ENCODE assay signal across 19 mouse cellular contexts in the genomic region with DNA sequence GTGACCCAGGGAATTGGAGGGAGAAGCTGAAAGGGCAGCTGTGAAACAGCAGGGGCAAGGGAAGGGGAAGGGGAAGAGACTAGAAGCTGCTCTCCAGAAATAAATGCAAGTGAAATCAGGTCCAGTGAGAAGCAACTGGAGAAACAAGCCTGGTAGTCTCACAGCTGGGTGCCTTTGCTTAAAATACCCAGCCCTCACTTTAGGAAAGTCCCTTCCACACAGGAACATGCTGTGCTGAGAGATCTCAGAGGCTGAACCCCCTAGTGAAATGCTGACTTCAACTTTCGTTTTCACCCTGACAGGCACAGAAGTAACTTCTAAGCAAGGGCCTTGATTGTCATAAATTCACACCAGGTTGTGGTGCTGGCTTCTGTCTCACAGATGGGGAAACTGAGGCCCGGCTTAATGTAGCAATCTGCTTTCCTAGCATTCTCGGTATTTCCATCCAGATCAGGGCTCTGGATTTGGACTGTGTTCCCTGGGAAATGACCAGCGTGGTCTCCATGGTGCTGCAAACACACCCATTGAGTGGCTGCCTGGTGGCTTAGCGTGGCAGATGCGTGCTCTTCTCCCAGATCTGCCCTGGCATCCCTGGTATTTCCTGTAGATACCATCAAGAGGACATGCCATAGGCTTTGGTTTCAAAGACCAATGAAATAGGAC.
DNase-seq lines count a peak whose midpoint lies in the region; ATAC-seq and TF ChIP-seq lines count a peak whose summit lies in the region.
"Had no signal": no experiment of that assay in that cellular context is flagged by ENCODE, and none has a peak within 500 bp of the region (broad histone marks: within the 10 kb centered on the region; RNA-seq: fewer than 3 reads in every experiment).

No protein-coding gene starts in this region.

- peak; percentile 44; the same call in 1 of the 2 replicates for ATAC-seq in frontal cortex, adult (ENCODE audit: low TSS enrichment)
- no peak for ATAC-seq in liver, embryonic 11.5 days (replicated peaks; ENCODE audit: low FRiP score)
- ATAC-seq in megakaryocyte, adult 5-6 weeks (ENCODE audit: poor library complexity, severe bottlenecking): 0 out of 2 replicates have a peak, but pooled peaks have one; percentile 11
- ATAC-seq: forebrain, embryonic 16.5 days; midbrain, embryonic 15.5 days had no signal

- H3K79me2 ChIP-seq in liver, adult 2 months (ENCODE audit: control insufficient read depth, insufficient read depth, low read length): no peaks in the 10 kb centered on the region

- H3K27ac ChIP-seq in liver, adult 2 months (replicated peaks; ENCODE audit: insufficient read depth, low read depth, low read length): no peak overlapping the region
- no peak overlapping the region for H3K27ac ChIP-seq in liver, embryonic 11.5 days (ENCODE audit: low read depth, low read length)
- H3K27ac ChIP-seq: hindbrain, embryonic 15.5 days; kidney, embryonic 15.5 days; limb, embryonic 12.5 days; midbrain, embryonic 15.5 days; neural tube, embryonic 13.5 days had no signal

- H3K4me2 ChIP-seq in liver, embryonic 11.5 days: no peak overlapping the region
- H3K4me2 ChIP-seq: hindbrain, embryonic 15.5 days; kidney, embryonic 15.5 days; limb, embryonic 12.5 days; midbrain, embryonic 15.5 days; neural tube, embryonic 13.5 days had no signal

- no peaks in the 10 kb centered on the region for H3K36me3 ChIP-seq in liver, adult 2 months (ENCODE audit: control insufficient read depth, insufficient read depth, low read length)
- no peaks in the 10 kb centered on the region for H3K36me3 ChIP-seq in liver, embryonic 11.5 days (ENCODE audit: control insufficient read depth, insufficient read depth, low read length)
- H3K36me3 ChIP-seq: hindbrain, embryonic 15.5 days; kidney, embryonic 15.5 days; limb, embryonic 12.5 days; midbrain, embryonic 15.5 days; neural tube, embryonic 13.5 days had no signal

- H3K4me3 ChIP-seq in liver, adult 2 months (ENCODE audit: insufficient read depth, low read depth, low read length): no peak overlapping the region
- H3K4me3 ChIP-seq in liver, embryonic 11.5 days (ENCODE audit: low read depth, low read length): no peak overlapping the region
- H3K4me3 ChIP-seq: erythroblast, embryonic 14.5 days; hindbrain, embryonic 15.5 days; kidney, embryonic 15.5 days; limb, embryonic 12.5 days; midbrain, embryonic 15.5 days; neural tube, embryonic 13.5 days had no signal

- no peaks in the 10 kb centered on the region for H3K4me1 ChIP-seq in liver, adult 2 months (ENCODE audit: control insufficient read depth, insufficient read depth, low read length)
- no peaks in the 10 kb centered on the region for H3K4me1 ChIP-seq in liver, embryonic 11.5 days (replicated peaks; ENCODE audit: control insufficient read depth, insufficient read depth, low read length)
- H3K4me1 ChIP-seq: hindbrain, embryonic 15.5 days; kidney, embryonic 15.5 days; midbrain, embryonic 15.5 days had no signal

- TF ChIP-seq POLR2A in liver, adult 2 months (IDR thresholded peaks at IDR 0.05; ENCODE audit: extremely low read depth, insufficient read depth, low read length): no peak

- WGBS in liver, adult 2 months: 75% methylated on average over 6 of the region's 6 CpGs
- 73% methylated on average over 6 of the region's 6 CpGs for WGBS in liver, embryonic 11.5 days

- H3K9ac ChIP-seq in liver, adult 2 months (ENCODE audit: low read depth, low read length): no peak overlapping the region
- H3K9ac ChIP-seq in liver, embryonic 11.5 days (ENCODE audit: low read depth, low read length): no peak overlapping the region
- H3K9ac ChIP-seq: hindbrain, embryonic 15.5 days; kidney, embryonic 15.5 days; limb, embryonic 12.5 days; midbrain, embryonic 15.5 days; neural tube, embryonic 13.5 days had no signal

- H3K27me3 ChIP-seq in liver, adult 2 months (ENCODE audit: control insufficient read depth, insufficient read depth, low read length): no peaks in the 10 kb centered on the region
- no peaks in the 10 kb centered on the region for H3K27me3 ChIP-seq in liver, embryonic 11.5 days (replicated peaks; ENCODE audit: control insufficient read depth, insufficient read depth, low read length)
- H3K27me3 ChIP-seq: hindbrain, embryonic 15.5 days; limb, embryonic 12.5 days; midbrain, embryonic 15.5 days; neural tube, embryonic 13.5 days had no signal

- no peak for TF ChIP-seq CTCF in liver, adult 2 months (IDR thresholded peaks at IDR 0.05; ENCODE audit: low read depth, low read length)

- DNase-seq in frontal cortex, postnatal 25 days (ENCODE audit: low spot score in 2 of 2): no peak
- peak; percentile 4 for DNase-seq in liver, adult 2 months (ENCODE audit: extremely low read depth, low read depth, low spot score)
- no peak for DNase-seq in liver, embryonic 11.5 days (ENCODE audit: low spot score)
- DNase-seq in CD4-positive, CD25-positive, alpha-beta regulatory T cell, adult 2 months (ENCODE audit: low read depth, low spot score): peak; percentile 67
- no peak for DNase-seq in lung, postnatal 14 days
- no peak for DNase-seq in lung, postnatal 25 days (ENCODE audit: low spot score)
- DNase-seq: cerebellum, adult 8-10 months; heart, postnatal 10 days; layer of hippocampus, postnatal 36 days; lung, adult 18-20 months had no signal

- no peaks in the 10 kb centered on the region for H3K9me3 ChIP-seq in liver, embryonic 11.5 days (ENCODE audit: control insufficient read depth, low read length)
- H3K9me3 ChIP-seq: hindbrain, embryonic 15.5 days; kidney, embryonic 15.5 days; midbrain, embryonic 15.5 days; neural tube, embryonic 13.5 days had no signal

Comparison
In these comparisons a context has a peak if more than half of its experiments do, and no peak if none do; other contexts are left out.
1. DNase-seq: peak in liver, adult 2 months (single experiment) and CD4-positive, CD25-positive, alpha-beta regulatory T cell, adult 2 months (single experiment); none in frontal cortex, postnatal 25 days (0 of 2), liver, embryonic 11.5 days (single experiment), lung, postnatal 14 days (single experiment) and lung, postnatal 25 days (single experiment).